Mouse (Mus musculus) ES-E14 (cell line): ENCODE results near the gene Aldh3a1. TPM values are rescaled to one million over a fixed set of nuclear protein-coding genes. Genes with fewer than 3 reads are reported as not detected.

Experiments
- DNase-seq: peaks from one replicate; pipeline ENCODE4 v3.0.0-alpha.2; 2013; ENCODE audit warnings: low read depth, low spot score
- H3K27ac ChIP-seq: 2 replicates; pipeline ENCODE4 v1.5.1; 2012; ENCODE audit warnings: low read depth, mild to moderate bottlenecking, low read length, moderate library complexity, mixed read lengths; ENCODE audit not compliant: poor library complexity, insufficient read depth, severe bottlenecking
- H3K36me3 ChIP-seq: 2 replicates; pipeline ENCODE4 v1.6.1; 2012; ENCODE audit warnings: mild to moderate bottlenecking, low read length, moderate library complexity, mixed read lengths; ENCODE audit not compliant: control insufficient read depth, poor library complexity, insufficient read depth, severe bottlenecking
- H3K4me1 ChIP-seq, 2 experiments: fragments of 150-350 bp in 1 of 2; sonication (generic) in 1 of 2; 2 replicates each; pipeline ENCODE4 v1.6.1; 2012; ENCODE audit warnings: low read length in 2 of 2, mild to moderate bottlenecking in 1 of 2, mixed read lengths in 1 of 2; ENCODE audit not compliant: control insufficient read depth in 2 of 2, insufficient read depth in 2 of 2, poor library complexity in 1 of 2
- H3K4me3 ChIP-seq, 2 experiments: fragments of 150-350 bp in 1 of 2; sonication (generic) in 1 of 2; 2 replicates each; pipeline ENCODE4 v1.5.1; 2012; ENCODE audit warnings: low read length in 2 of 2, low read depth in 1 of 2, mild to moderate bottlenecking in 1 of 2, mixed read lengths in 1 of 2; ENCODE audit not compliant: insufficient read depth in 1 of 2, poor library complexity in 1 of 2, severe bottlenecking in 1 of 2
- H3K9ac ChIP-seq: 2 replicates; pipeline ENCODE4 v1.6.1; 2012; ENCODE audit warnings: low read depth, mild to moderate bottlenecking, low read length, mixed read lengths; ENCODE audit not compliant: poor library complexity, insufficient read depth, severe bottlenecking
- H3K9me3 ChIP-seq: fragments of 150-350 bp; sonication (generic); 2 replicates; pipeline ENCODE4 v1.6.1; 2012; ENCODE audit warnings: low read depth, mild to moderate bottlenecking, low read length; ENCODE audit not compliant: control insufficient read depth, insufficient read depth
- CHD2 ChIP-seq: IDR thresholded peaks from 2 replicates; pipeline ENCODE4 v1.6.1; 2014; ENCODE audit warnings: mild to moderate bottlenecking, low read depth, low read length, inconsistent platforms
- HCFC1 ChIP-seq: IDR thresholded peaks from 2 replicates; pipeline ENCODE4 v1.6.1; 2012; ENCODE audit warnings: low read length, inconsistent platforms, borderline replicate concordance; ENCODE audit not compliant: insufficient read depth
- MAFK ChIP-seq: IDR thresholded peaks from 2 replicates; pipeline ENCODE4 v1.6.1; 2014; ENCODE audit warnings: mild to moderate bottlenecking, low read depth, low read length, inconsistent platforms; ENCODE audit not compliant: insufficient read depth
- ZC3H11A ChIP-seq: IDR thresholded peaks from 2 replicates; pipeline ENCODE4 v1.6.1; 2012; ENCODE audit warnings: low read depth, mild to moderate bottlenecking, inconsistent platforms, low read length, borderline replicate concordance
- ZNF384 ChIP-seq: IDR thresholded peaks from 2 replicates; pipeline ENCODE4 v1.6.1; 2012; ENCODE audit warnings: low read depth, low read length, inconsistent platforms
- in situ Hi-C, 2 experiments: fragments of 600-800 bp; cut with MboI; formaldehyde crosslinking; loops; one replicate each; pipeline ENCODE4 v1.15.1; 2025; ENCODE audit warnings: low sequenced_read_pairs in 2 of 2, inconsistent platforms in 1 of 2; ENCODE audit not compliant: unreplicated experiment in 2 of 2
- total RNA-seq: library from RNA; depleted of rRNA; stranded (reverse); fragments of 300-350 nt; gene quantifications from 2 replicates; pipeline ENCODE4 v1.2.3, GENCODE M21; 2012

The Aldh3a1 gene
- total RNA-seq, 1 experiment = 1.2 TPM

GRCm38 (mm10) chr11:61220156-61220881 lies 13.0 kb downstream of the Aldh3a1 start:
- Histone ChIP-seq H3K4me1 (peaks cover 7 to 16% of the 10 kb centered on the region in 2 experiments; a peak in 3 of 4 replicates), H3K4me3 (no peak overlapping the region), H3K9ac (no peak overlapping the region), H3K36me3 (no peaks in the 10 kb centered on the region), H3K27ac (no peak overlapping the region), H3K9me3 (no peaks in the 10 kb centered on the region)
- no peak for DNase-seq
- TF ChIP-seq ZNF384 (no peak), MAFK (no peak), ZC3H11A (no peak), HCFC1 (no peak), CHD2 (no peak)
- in situ Hi-C loops = no loop called here

DNA sequence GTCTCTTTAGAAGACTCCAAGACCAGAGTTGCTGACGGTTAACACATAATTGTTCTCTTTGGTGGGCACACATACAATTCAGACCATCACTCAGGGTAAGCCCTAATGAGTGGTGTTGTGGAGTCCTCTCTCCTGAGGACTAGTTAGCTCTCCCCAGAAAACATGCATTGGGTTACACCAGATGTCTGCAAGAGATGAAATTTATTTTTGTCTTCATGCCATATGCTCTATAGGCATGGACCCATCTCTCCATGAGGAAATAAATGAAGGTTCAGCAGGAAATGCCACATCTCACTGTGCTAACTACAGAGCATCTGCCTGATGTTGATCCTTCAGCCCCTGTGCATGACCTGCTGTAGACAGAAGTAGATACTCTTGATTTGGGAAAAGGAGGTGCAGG lies 14.7 kb downstream of the Aldh3a1 start:
- peaks cover 7 to 14% of the 10 kb centered on the region in 2 experiments; a peak in 2 of 4 replicates for H3K4me1 ChIP-seq
- H3K4me3 ChIP-seq = no peak overlapping the region
- in situ Hi-C loops = no loop called here
- H3K9me3 ChIP-seq = no peaks in the 10 kb centered on the region
- H3K27ac ChIP-seq = no peak overlapping the region
- no peak for DNase-seq
- no peak for TF ChIP-seq ZC3H11A
- TF ChIP-seq CHD2 = no peak
- no peak for TF ChIP-seq HCFC1
- no peak for TF ChIP-seq MAFK
- no peak for TF ChIP-seq ZNF384
- no peak overlapping the region for H3K9ac ChIP-seq
- no peaks in the 10 kb centered on the region for H3K36me3 ChIP-seq

DNA sequence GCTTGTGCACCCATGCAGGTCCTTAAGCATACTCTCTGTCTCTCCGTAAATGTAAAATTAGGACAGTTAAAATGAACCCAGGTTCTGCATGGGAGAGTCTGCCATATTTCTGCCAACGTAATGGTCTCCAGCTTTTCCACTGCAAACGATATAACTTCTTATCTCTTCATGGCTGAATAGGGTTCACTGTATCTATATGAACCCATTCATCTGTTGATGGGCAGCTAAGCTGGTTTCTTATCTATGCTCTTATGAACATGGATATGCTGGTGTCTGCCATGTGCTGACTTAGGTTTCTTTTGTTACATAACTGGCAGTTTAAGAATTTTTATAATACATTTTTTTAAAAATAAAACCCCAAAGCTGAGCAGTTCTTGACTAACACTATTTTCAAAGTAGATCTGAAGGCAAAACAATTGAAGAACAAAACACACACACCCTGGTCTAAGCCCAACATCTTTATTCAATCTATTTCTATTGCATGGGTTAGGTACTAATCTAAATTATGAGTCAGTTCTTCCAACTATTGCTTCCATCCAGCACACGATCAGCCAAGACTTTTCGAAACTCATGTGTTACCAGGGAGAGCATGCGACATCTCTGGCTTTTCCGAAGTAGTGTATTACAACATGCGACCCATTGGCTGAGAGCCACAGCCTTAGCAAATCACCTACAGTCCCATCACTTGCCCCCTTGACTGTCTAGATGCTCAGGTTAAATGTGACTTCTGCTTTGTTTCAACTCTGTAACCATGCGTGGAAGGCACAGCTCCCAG lies 15.8 kb downstream of the Aldh3a1 start:
- in situ Hi-C loops = no loop called here
- Histone ChIP-seq H3K27ac (no peak overlapping the region), H3K9ac (no peak overlapping the region), H3K4me1 (peaks cover 7 to 14% of the 10 kb centered on the region in 2 experiments; a peak in 2 of 4 replicates), H3K9me3 (no peaks in the 10 kb centered on the region), H3K4me3 (no peak overlapping the region), H3K36me3 (no peaks in the 10 kb centered on the region)
- TF ChIP-seq ZC3H11A (no peak), HCFC1 (no peak), CHD2 (no peak), MAFK (no peak), ZNF384 (no peak)
- no peak for DNase-seq

DNA sequence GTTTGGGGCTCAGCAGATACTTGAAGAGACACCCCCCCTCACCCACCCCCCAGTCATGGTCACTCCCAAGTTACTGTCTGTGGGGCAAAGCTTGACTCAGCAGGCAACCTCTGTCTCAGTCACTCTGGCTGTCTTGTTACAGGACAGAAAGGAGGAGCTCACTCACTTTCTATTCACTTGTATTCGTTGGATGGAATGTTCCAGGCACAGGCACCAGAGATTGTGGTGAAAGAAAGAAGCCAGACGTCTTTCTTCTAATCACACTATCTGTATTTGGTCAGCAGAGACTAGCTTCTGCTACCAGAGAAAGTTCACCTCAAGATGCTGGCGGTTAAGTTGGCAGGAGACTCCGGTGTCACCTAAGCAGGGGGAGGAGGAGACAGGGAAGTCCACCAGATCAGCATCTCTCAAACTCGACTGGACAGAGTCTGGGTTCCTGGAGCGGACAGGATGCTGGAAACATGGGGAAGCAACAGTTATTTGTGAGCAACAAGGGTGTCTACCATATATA lies 17.0 kb downstream of the Aldh3a1 start:
- Histone ChIP-seq H3K9ac (no peak overlapping the region), H3K4me3 (no peak overlapping the region), H3K27ac (no peak overlapping the region), H3K9me3 (no peaks in the 10 kb centered on the region), H3K36me3 (no peaks in the 10 kb centered on the region), H3K4me1 (peaks cover 7 to 14% of the 10 kb centered on the region in 2 experiments; a peak in 2 of 4 replicates)
- DNase-seq = no peak
- in situ Hi-C loops = no loop called here
- no peak for TF ChIP-seq HCFC1
- no peak for TF ChIP-seq MAFK
- no peak for TF ChIP-seq CHD2
- TF ChIP-seq ZC3H11A = no peak
- no peak for TF ChIP-seq ZNF384
